Mouse (Mus musculus): ENCODE measurements around the gene Terb1.

Gene Terb1

GRCm38 (mm10) chr8:104405430-104406187 lies 104.1 kb downstream of the Terb1 start:
- ChIA-PET POLR2A (interaction anchor here in 2 of 4 experiments (0.9 to 3.1 kb wide), 6 partner anchors 10 to 37 kb away, joined by 3 to 24 read pairs (median 3); partner anchors contain the start of gene Dync1li2 (in 1 of the 2)), CTCF (interaction anchor here (1.0 to 2.1 kb wide), 8 partner anchors 10 to 62 kb away, joined by 3 to 7 read pairs (median 5); partner anchors contain the start of gene Dync1li2 (in 1 of the 4))

- POLR2A ChIA-PET = interaction anchor here in 2 of 4 experiments (0.6 to 1.2 kb wide), 3 partner anchors 59 to 64 kb away, joined by 3 read pairs; partner anchors contain the start of gene Cmtm3 (in 1 of the 2)
- CTCF ChIA-PET = interaction anchor here (0.6 to 5.1 kb wide), 13 partner anchors 23 to 311 kb away, joined by 3 to 40 read pairs (median 4); partner anchors contain the start of genes Cklf (in 1 of the 4) and Dync1li2 (in 1 of the 4)
Observed at GRCm38 (mm10) chr8:104403596-104403995, 106.1 kb downstream of the Terb1 start.
